Mouse (Mus musculus) brain, embryonic 14.5 days (tissue): ENCODE measurements at regions not wholly inside any gene's neighbourhood (a gene's known extent, or its start where the extent isn't known, plus 50 kb on each side); places are given as distances from the start of the nearest gene placed in this dataset.

Experiments
- CTCF ChIP-seq: fragments of 200-500 bp; IDR thresholded peaks from 2 replicates; pipeline ENCODE4 v1.5.1; 2012; ENCODE audit warnings: inconsistent platforms, mild to moderate bottlenecking, moderate library complexity, borderline replicate concordance; ENCODE audit not compliant: insufficient read depth, insufficient read length; ENCODE audit errors: extremely low read depth
- POLR2A ChIP-seq: fragments of 200-500 bp; IDR thresholded peaks from 2 replicates; pipeline ENCODE4 v1.6.1; 2012; ENCODE audit warnings: mild to moderate bottlenecking, inconsistent platforms, borderline replicate concordance; ENCODE audit not compliant: poor library complexity, insufficient read depth, insufficient read length, severe bottlenecking; ENCODE audit errors: extremely low read depth

- TF ChIP-seq CTCF (no peak), POLR2A (no peak)
Observed at GRCm38 (mm10) chr3:38806469-38807055, 80.2 kb upstream of the Fat4 start.
